Mouse (Mus musculus) midbrain, postnatal 0 days (tissue): ENCODE results near the gene Ech1. TPM values are rescaled to one million over a fixed set of nuclear protein-coding genes. Genes with fewer than 3 reads are reported as not detected.
"Not testable (repeated sequence)": the region's sequence is repeated elsewhere in the genome, so short reads cannot be mapped to it uniquely, and the experiment has no call there.

Experiments
- ATAC-seq: fragments of 200-750 bp; cut with Nextera tagmentation; 2 replicates; pipeline ENCODE4 v1.8.0; 2017; ENCODE audit warnings: moderate number of reproducible peaks, mild to moderate bottlenecking, moderate TSS enrichment, moderate library complexity; ENCODE audit not compliant: low FRiP score
- DNase-seq: peaks from one replicate; pipeline ENCODE4 v3.0.0-alpha.2; 2015; ENCODE audit warnings: low spot score
- H3K27ac ChIP-seq: fragments of 300-500 bp; sonication (generic); 2 replicates; pipeline ENCODE4 v1.5.1; 2014; ENCODE audit warnings: low read depth, mild to moderate bottlenecking, low read length, mixed read lengths
- H3K27me3 ChIP-seq: fragments of 300-500 bp; sonication (generic); 2 replicates; pipeline ENCODE4 v1.6.1; 2014; ENCODE audit warnings: low read length, control low read depth, mixed read lengths; ENCODE audit not compliant: insufficient read depth
- H3K36me3 ChIP-seq: fragments of 300-500 bp; sonication (generic); 2 replicates; pipeline ENCODE4 v1.6.1; 2014; ENCODE audit warnings: low read length, control low read depth, mixed read lengths; ENCODE audit not compliant: insufficient read depth
- H3K4me1 ChIP-seq: fragments of 300-500 bp; sonication (generic); 2 replicates; pipeline ENCODE4 v1.6.1; 2014; ENCODE audit warnings: mild to moderate bottlenecking, control low read depth, antibody characterized with exemption, low read length, mixed read lengths; ENCODE audit not compliant: insufficient read depth
- H3K4me2 ChIP-seq: fragments of 300-500 bp; sonication (generic); 2 replicates; pipeline ENCODE4 v1.6.1; 2014; ENCODE audit warnings: low read depth, mild to moderate bottlenecking, low read length, mixed read lengths; ENCODE audit not compliant: poor library complexity, severe bottlenecking
- H3K4me3 ChIP-seq: fragments of 300-500 bp; sonication (generic); 2 replicates; pipeline ENCODE4 v1.5.1; 2014; ENCODE audit warnings: low read depth, mild to moderate bottlenecking, low read length, moderate library complexity
- H3K9ac ChIP-seq: fragments of 300-500 bp; sonication (generic); replicated peaks from 2 replicates; pipeline ENCODE4 v1.6.1; 2014; ENCODE audit warnings: mild to moderate bottlenecking, low read length, moderate library complexity, mixed read lengths; ENCODE audit not compliant: poor library complexity, severe bottlenecking
- H3K9me3 ChIP-seq: fragments of 300-500 bp; sonication (generic); 2 replicates; pipeline ENCODE4 v1.6.1; 2016; ENCODE audit warnings: low read length, control low read depth
- CTCF ChIP-seq: IDR thresholded peaks from 2 replicates; pipeline ENCODE4 v1.5.1; 2016; ENCODE audit warnings: antibody characterized with exemption, mild to moderate bottlenecking
- WGBS: fragments of 180-500 bp; shearing (Covaris S2); extraction: QIAGEN DNeasy Blood & Tissue Kit; methylation state at CpG from one replicate; pipeline ENCODE4 v1.1.7; 2014; 5-methylcytosine and 5-hydroxymethylcytosine counted together
- polyA plus RNA-seq: library from polyadenylated mRNA; unstranded; fragments of >200 nt; fragmentation: Nextera tagmentation; extraction: Ambion mirVana; gene quantifications from 2 replicates; pipeline ENCODE4 v1.2.1, GENCODE M21; 2015
- total RNA-seq: library from RNA; depleted of rRNA; stranded (reverse); fragments of >200 nt; gene quantifications from 2 replicates; pipeline ENCODE4 v1.2.3, GENCODE M21; 2014

Gene Ech1
- total and polyA plus RNA-seq, 2 experiments from 2014 or later = 103 to 104 TPM

- 35% methylated on average over 9 of the region's 9 CpGs for WGBS
- no peak for DNase-seq
- H3K4me3 ChIP-seq = no peak overlapping the region
- no peak overlapping the region for H3K4me2 ChIP-seq
- no peak overlapping the region for H3K9ac ChIP-seq
- no peaks in the 10 kb centered on the region for H3K4me1 ChIP-seq
- no peak for ATAC-seq
- H3K27me3 ChIP-seq = no peaks in the 10 kb centered on the region
- H3K27ac ChIP-seq = no peak overlapping the region
- no peak for TF ChIP-seq CTCF
- no peaks in the 10 kb centered on the region for H3K9me3 ChIP-seq
- no peaks in the 10 kb centered on the region for H3K36me3 ChIP-seq
These were observed 39.3 kb downstream of the Ech1 start for GRCm38 (mm10) chr7:28864288-28864750.

- peak; percentile 65; the same call in 1 of the 2 replicates for ATAC-seq
- H3K4me2 ChIP-seq = peak overlapping the region; percentile 46
- DNase-seq = peak; percentile 37
- no peaks in the 10 kb centered on the region for H3K27me3 ChIP-seq
- no peaks in the 10 kb centered on the region for H3K9me3 ChIP-seq
- peak; percentile 46 for TF ChIP-seq CTCF
- H3K36me3 ChIP-seq = no peaks in the 10 kb centered on the region
- WGBS = 51% methylated on average over 33 of the region's 33 CpGs
- no peak overlapping the region for H3K27ac ChIP-seq
- H3K4me3 ChIP-seq = peak overlapping the region; percentile 22
- H3K4me1 ChIP-seq = no peaks in the 10 kb centered on the region
- H3K9ac ChIP-seq = no peak overlapping the region
These were observed 40.7 kb downstream of the Ech1 start for GRCm38 (mm10) chr7:28865481-28866300.

GRCm38 (mm10) chr7:28866769-28867507, 41.9 kb downstream of the Ech1 start:
- no peak overlapping the region for H3K9ac ChIP-seq
- ATAC-seq = no peak
- H3K4me2 ChIP-seq = no peak overlapping the region
- H3K4me3 ChIP-seq = no peak overlapping the region
- DNase-seq = no peak
- WGBS = 94% methylated on average over 28 of the region's 28 CpGs
- no peaks in the 10 kb centered on the region for H3K36me3 ChIP-seq
- no peak for TF ChIP-seq CTCF
- no peak overlapping the region for H3K27ac ChIP-seq
- no peaks in the 10 kb centered on the region for H3K4me1 ChIP-seq
- no peaks in the 10 kb centered on the region for H3K9me3 ChIP-seq
- no peaks in the 10 kb centered on the region for H3K27me3 ChIP-seq

GRCm38 (mm10) chr7:28867508-28868340, 42.7 kb downstream of the Ech1 start:
- H3K27me3 ChIP-seq, ATAC-seq, H3K27ac ChIP-seq, H3K4me3 ChIP-seq, H3K4me1 ChIP-seq, H3K9ac ChIP-seq, H3K36me3 ChIP-seq, H3K4me2 ChIP-seq, H3K9me3 ChIP-seq: not testable (repeated sequence)
- peak; percentile 66 for TF ChIP-seq CTCF
- 27% methylated on average over 23 of the region's 23 CpGs for WGBS
- peak; percentile 36 for DNase-seq

GRCm38 (mm10) chr7:28870901-28871664, 46.1 kb downstream of the Ech1 start:
- DNase-seq = no peak

More at GRCm38 (mm10) chr7:28870901-28871664, 46.1 kb downstream of the Ech1 start:
- Histone ChIP-seq H3K9me3 (no peaks in the 10 kb centered on the region), H3K4me1 (no peaks in the 10 kb centered on the region), H3K4me2 (no peak overlapping the region), H3K27ac (no peak overlapping the region), H3K36me3 (no peaks in the 10 kb centered on the region), H3K4me3 (no peak overlapping the region), H3K9ac (no peak overlapping the region), H3K27me3 (no peaks in the 10 kb centered on the region)
- no peak for TF ChIP-seq CTCF
- ATAC-seq = no peak
- 92% methylated on average over 23 of the region's 24 CpGs for WGBS
